Mouse (Mus musculus) ES-Bruce4 (cell line): ENCODE measurements around the gene Try4.

Experiments
- CTCF ChIP-seq: IDR thresholded peaks from one replicate; pipeline ENCODE4 v1.8.1; 2011; ENCODE audit warnings: low read depth, low read length
- EP300 ChIP-seq: IDR thresholded peaks from 2 replicates; pipeline ENCODE4 v1.6.1; 2011; ENCODE audit warnings: low read depth, low read length; ENCODE audit not compliant: insufficient read depth
- POLR2A ChIP-seq: IDR thresholded peaks from one replicate; pipeline ENCODE4 v1.8.1; 2011; ENCODE audit warnings: low read length; ENCODE audit not compliant: insufficient read depth

GRCm38 (mm10) chr6:41266140-41266539 lies 35.9 kb upstream of the Try4 start:
- TF ChIP-seq CTCF (no peak), POLR2A (no peak), EP300 (no peak)
